Comparison of ENCODE assay signal across 15 mouse cellular contexts in the genomic region with DNA sequence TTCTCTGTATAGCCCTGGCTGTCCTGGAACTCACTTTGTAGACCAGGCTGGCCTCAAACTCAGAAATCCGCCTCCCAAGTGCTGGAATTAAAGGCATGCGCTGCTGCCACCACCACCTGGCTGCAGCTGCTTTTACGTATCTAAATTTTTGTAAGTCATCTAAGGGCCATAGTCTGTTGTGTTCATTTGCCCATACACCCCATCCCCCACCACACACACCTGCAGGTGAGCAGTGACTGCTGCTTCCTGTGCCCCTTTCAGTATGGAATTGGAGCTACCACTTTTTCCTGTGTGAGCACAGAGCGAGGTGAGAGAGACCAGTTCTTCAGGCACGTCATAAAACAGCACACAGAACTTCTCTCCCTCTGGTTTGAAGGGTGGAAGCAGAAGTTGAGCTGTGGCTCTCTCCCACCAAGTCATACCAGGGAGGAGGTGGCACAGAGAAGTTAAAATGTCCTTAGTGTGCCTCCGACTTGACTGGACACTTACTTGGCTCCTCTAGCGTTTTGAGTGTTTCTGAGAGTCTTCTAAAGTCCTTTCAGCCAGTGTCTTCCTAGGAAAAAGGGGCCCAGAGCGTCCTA. TPM values are rescaled to one million over a fixed set of nuclear protein-coding genes. Genes with fewer than 3 reads are reported as not detected.
DNase-seq lines count a peak whose midpoint lies in the region; ATAC-seq and TF ChIP-seq lines count a peak whose summit lies in the region.
"Had no signal": no experiment of that assay in that cellular context is flagged by ENCODE, and none has a peak within 500 bp of the region (broad histone marks: within the 10 kb centered on the region; RNA-seq: fewer than 3 reads in every experiment).

No protein-coding gene starts in this region.

- 71% methylated on average over 8 of the region's 8 CpGs for WGBS in heart, postnatal 0 days
- WGBS in midbrain, embryonic 10.5 days = 87% methylated on average over 8 of the region's 8 CpGs
- WGBS in midbrain, postnatal 0 days = 86% methylated on average over 8 of the region's 8 CpGs
- 76% methylated on average over 8 of the region's 8 CpGs for WGBS in small intestine, adult 2 months

- no peaks in the 10 kb centered on the region for H3K27me3 ChIP-seq in heart, postnatal 0 days (ENCODE audit: control insufficient read depth, insufficient read depth, low read length)
- H3K27me3 ChIP-seq in midbrain, embryonic 10.5 days (ENCODE audit: low read depth, poor library complexity, severe bottlenecking) = no peaks in the 10 kb centered on the region
- H3K27me3 ChIP-seq in midbrain, postnatal 0 days (ENCODE audit: insufficient read depth, low read length) = no peaks in the 10 kb centered on the region
- H3K27me3 ChIP-seq in small intestine, adult 2 months (ENCODE audit: control insufficient read depth, insufficient read depth, low read length) = no peaks in the 10 kb centered on the region
- H3K27me3 ChIP-seq: liver, embryonic 13.5 days had no signal

- DNase-seq in heart, postnatal 0 days (ENCODE audit: low spot score) = no peak
- DNase-seq in heart, adult 8-10 months (ENCODE audit: low spot score) = no peak
- no peak for DNase-seq in midbrain, embryonic 10.5 days (ENCODE audit: low spot score)
- no peak for DNase-seq in midbrain, postnatal 0 days (ENCODE audit: low spot score)
- peak; percentile 72 to 85 for DNase-seq in thymus, postnatal 36 days
- no peak for DNase-seq in neural tube, embryonic 10.5 days (ENCODE audit: extremely low spot score, low spot score)
- DNase-seq in frontal cortex, postnatal 25 days (ENCODE audit: low spot score in 2 of 2) = no peak
- DNase-seq: cerebellum, adult 9-10 months; liver, embryonic 13.5 days had no signal

- 0 out of 2 replicates have a peak, but pooled peaks cover 10% of the 10 kb centered on the region for H3K4me1 ChIP-seq in heart, postnatal 0 days (ENCODE audit: control insufficient read depth, insufficient read depth)
- peaks cover 21% of the 10 kb centered on the region for H3K4me1 ChIP-seq in midbrain, embryonic 10.5 days
- no peaks in the 10 kb centered on the region for H3K4me1 ChIP-seq in midbrain, postnatal 0 days (ENCODE audit: insufficient read depth, low read length)
- H3K4me1 ChIP-seq in small intestine, adult 2 months (ENCODE audit: control insufficient read depth, insufficient read depth, insufficient read length, low read length) = no peaks in the 10 kb centered on the region; the same call in 1 of the 2 replicates

- TF ChIP-seq CTCF in heart, postnatal 0 days (IDR thresholded peaks at IDR 0.05; ENCODE audit: low read depth) = no peak
- TF ChIP-seq CTCF in midbrain, postnatal 0 days (IDR thresholded peaks at IDR 0.05) = no peak
- no peak for TF ChIP-seq CTCF in small intestine, adult 2 months (IDR thresholded peaks at IDR 0.05; ENCODE audit: extremely low read depth, insufficient read length, insufficient replicate concordance, low read depth, low read length)

- no peaks in the 10 kb centered on the region for H3K36me3 ChIP-seq in heart, postnatal 0 days (replicated peaks; ENCODE audit: control insufficient read depth, insufficient read depth, low read length)
- H3K36me3 ChIP-seq in midbrain, embryonic 10.5 days = no peaks in the 10 kb centered on the region
- no peaks in the 10 kb centered on the region for H3K36me3 ChIP-seq in midbrain, postnatal 0 days (ENCODE audit: insufficient read depth, low read length)
- H3K36me3 ChIP-seq in small intestine, adult 2 months (ENCODE audit: control insufficient read depth, insufficient read depth, low read length) = no peaks in the 10 kb centered on the region
- H3K36me3 ChIP-seq: embryonic facial prominence, embryonic 10.5 days; liver, embryonic 13.5 days had no signal

- no peak overlapping the region for H3K4me2 ChIP-seq in heart, postnatal 0 days (ENCODE audit: low read depth, low read length)
- H3K4me2 ChIP-seq in midbrain, postnatal 0 days (ENCODE audit: low read depth, low read length, poor library complexity, severe bottlenecking) = no peak overlapping the region
- H3K4me2 ChIP-seq: hindbrain, embryonic 14.5 days; liver, embryonic 13.5 days; midbrain, embryonic 11.5 days had no signal

- no peaks in the 10 kb centered on the region for H3K9me3 ChIP-seq in heart, postnatal 0 days (replicated peaks; ENCODE audit: control insufficient read depth, low read length)
- no peaks in the 10 kb centered on the region for H3K9me3 ChIP-seq in midbrain, embryonic 10.5 days (replicated peaks)
- no peaks in the 10 kb centered on the region for H3K9me3 ChIP-seq in midbrain, postnatal 0 days (ENCODE audit: low read length)
- H3K9me3 ChIP-seq: embryonic facial prominence, embryonic 10.5 days; liver, embryonic 13.5 days had no signal

- no peak for TF ChIP-seq EP300 in heart, postnatal 0 days (IDR thresholded peaks at IDR 0.05; ENCODE audit: low read depth)

- no peak for ATAC-seq in heart, postnatal 0 days (ENCODE audit: insufficient read depth, low read depth)
- no peak for ATAC-seq in midbrain, postnatal 0 days (ENCODE audit: low FRiP score)

- H3K27ac ChIP-seq in heart, postnatal 0 days (ENCODE audit: low read depth) = peak overlapping the region; percentile 59; the same call in 1 of the 2 replicates
- H3K27ac ChIP-seq in midbrain, embryonic 10.5 days (replicated peaks) = peak overlapping the region; percentile 28; the same call in 1 of the 2 replicates
- no peak overlapping the region for H3K27ac ChIP-seq in midbrain, postnatal 0 days (ENCODE audit: low read depth, low read length)
- H3K27ac ChIP-seq in small intestine, adult 2 months (ENCODE audit: insufficient read depth, low read depth, low read length) = 0 out of 2 replicates have a peak overlapping the region, but pooled peaks have one; percentile 47
- H3K27ac ChIP-seq: hindbrain, embryonic 14.5 days; left cerebral cortex, adult 2 months; liver, embryonic 13.5 days had no signal

- H3K9ac ChIP-seq in heart, postnatal 0 days (replicated peaks; ENCODE audit: low read depth, low read length) = no peak overlapping the region
- no peak overlapping the region for H3K9ac ChIP-seq in midbrain, postnatal 0 days (replicated peaks; ENCODE audit: low read length, poor library complexity, severe bottlenecking)
- H3K9ac ChIP-seq: hindbrain, embryonic 14.5 days; liver, embryonic 13.5 days had no signal

- no peak for TF ChIP-seq POLR2A in small intestine, adult 2 months (IDR thresholded peaks at IDR 0.05; ENCODE audit: low read depth, low read length)

- H3K4me3 ChIP-seq in heart, postnatal 0 days (ENCODE audit: low read depth, low read length) = no peak overlapping the region
- H3K4me3 ChIP-seq in midbrain, embryonic 10.5 days = no peak overlapping the region
- no peak overlapping the region for H3K4me3 ChIP-seq in midbrain, postnatal 0 days (ENCODE audit: low read depth, low read length)
- H3K4me3 ChIP-seq in small intestine, adult 2 months (ENCODE audit: low read depth, low read length) = no peak overlapping the region
- H3K4me3 ChIP-seq: embryonic facial prominence, embryonic 10.5 days; left cerebral cortex, adult 2 months; liver, embryonic 13.5 days had no signal

RNA-seq across cellular contexts. Expression of a gene that starts 36.4 kb away (rescaled TPM):
- total RNA-seq in heart, postnatal 0 days (2014; rRNA removed; ENCODE audit: low replicate concordance) = 31.7 and 90.2 TPM in 2 replicates
- polyA plus RNA-seq in heart, postnatal 0 days (2015; fragmentation: Nextera tagmentation; extraction: Ambion mirVana) = 7.6 and 7.9 TPM in 2 replicates
- 10 to 100 TPM; 22.9 to 25.7 (median 23.7) TPM for total RNA-seq in heart, adult 8-10 months (2022)
- 9.1 and 9.7 TPM in 2 replicates for polyA plus RNA-seq in midbrain, embryonic 10.5 days (2016; fragmentation: Nextera tagmentation; extraction: Ambion mirVana)
- 33.3 and 38.7 TPM in 2 replicates for total RNA-seq in midbrain, postnatal 0 days (2014; rRNA removed)
- polyA plus RNA-seq in midbrain, postnatal 0 days (2015; fragmentation: Nextera tagmentation; extraction: Ambion mirVana) = 4.7 and 4.9 TPM in 2 replicates
- polyA plus RNA-seq in small intestine, adult 2 months (2012; rRNA removed) = 13.3 and 24.9 TPM in 2 replicates
- total RNA-seq: MEL had no signal

Comparison
In these comparisons a context has a peak if more than half of its experiments do, and no peak if none do; other contexts are left out.
1. DNase-seq: peak in thymus, postnatal 36 days (2 of 2); none in heart, postnatal 0 days (single experiment), heart, adult 8-10 months (single experiment), midbrain, embryonic 10.5 days (single experiment), midbrain, postnatal 0 days (single experiment), neural tube, embryonic 10.5 days (single experiment) and frontal cortex, postnatal 25 days (0 of 2).